Mouse (Mus musculus) heart, postnatal 0 days (tissue): ENCODE measurements around the gene Cmya5. TPM values are rescaled to one million over a fixed set of nuclear protein-coding genes. Genes with fewer than 3 reads are reported as not detected.
A peak's percentile ranks its signal among the peaks of the same experiment; 100 is the strongest.

Experiments
- ATAC-seq: fragments of 200-750 bp; cut with Nextera tagmentation; 2 replicates; pipeline ENCODE4 v1.8.0; 2017; ENCODE audit warnings: low read depth, moderate number of reproducible peaks, moderate library complexity; ENCODE audit not compliant: insufficient read depth
- DNase-seq: peaks from one replicate; pipeline ENCODE4 v3.0.0-alpha.2; 2016; ENCODE audit warnings: low spot score
- H3K27ac ChIP-seq: fragments of 300-500 bp; sonication (generic); 2 replicates; pipeline ENCODE4 v1.5.1; 2014; ENCODE audit warnings: low read depth, mild to moderate bottlenecking
- H3K27me3 ChIP-seq: fragments of 300-500 bp; sonication (generic); 2 replicates; pipeline ENCODE4 v1.6.1; 2014; ENCODE audit warnings: low read length, mixed read lengths; ENCODE audit not compliant: control insufficient read depth, insufficient read depth
- H3K36me3 ChIP-seq: fragments of 300-500 bp; sonication (generic); replicated peaks from 2 replicates; pipeline ENCODE4 v1.6.1; 2014; ENCODE audit warnings: low read length, mixed read lengths; ENCODE audit not compliant: control insufficient read depth, insufficient read depth
- H3K4me1 ChIP-seq: fragments of 300-500 bp; sonication (generic); 2 replicates; pipeline ENCODE4 v1.6.1; 2014; ENCODE audit warnings: antibody characterized with exemption; ENCODE audit not compliant: control insufficient read depth, insufficient read depth
- H3K4me2 ChIP-seq: fragments of 300-500 bp; sonication (generic); 2 replicates; pipeline ENCODE4 v1.6.1; 2014; ENCODE audit warnings: low read depth, mild to moderate bottlenecking, low read length, moderate library complexity
- H3K4me3 ChIP-seq: fragments of 300-500 bp; sonication (generic); 2 replicates; pipeline ENCODE4 v1.5.1; 2014; ENCODE audit warnings: low read depth, low read length
- H3K9ac ChIP-seq: fragments of 300-500 bp; sonication (generic); replicated peaks from 2 replicates; pipeline ENCODE4 v1.6.1; 2014; ENCODE audit warnings: low read depth, low read length, mixed read lengths
- H3K9me3 ChIP-seq: fragments of 300-500 bp; sonication (generic); replicated peaks from 2 replicates; pipeline ENCODE4 v1.6.1; 2016; ENCODE audit warnings: low read length; ENCODE audit not compliant: control insufficient read depth
- CTCF ChIP-seq: IDR thresholded peaks from 2 replicates; pipeline ENCODE4 v1.5.1; 2016; ENCODE audit warnings: antibody characterized with exemption, control low read depth, low read depth
- EP300 ChIP-seq: IDR thresholded peaks from 2 replicates; pipeline ENCODE4 v1.6.1; 2016; ENCODE audit warnings: antibody characterized with exemption, low read depth
- WGBS: fragments of 180-500 bp; shearing (Covaris S2); extraction: QIAGEN DNeasy Blood & Tissue Kit; methylation state at CpG from one replicate; pipeline ENCODE4 v1.1.7; 2014; 5-methylcytosine and 5-hydroxymethylcytosine counted together
- polyA plus RNA-seq: library from polyadenylated mRNA; unstranded; fragments of >200 nt; fragmentation: Nextera tagmentation; extraction: Ambion mirVana; gene quantifications from 2 replicates; pipeline ENCODE4 v1.2.1, GENCODE M21; 2015
- total RNA-seq: library from RNA; depleted of rRNA; stranded (reverse); fragments of >200 nt; gene quantifications from 2 replicates; pipeline ENCODE4 v1.2.3, GENCODE M21; 2014; ENCODE audit warnings: low replicate concordance

The Cmya5 gene
- total and polyA plus RNA-seq, 2 experiments from 2014 or later, result 8.3 to 30.7 TPM

DNA sequence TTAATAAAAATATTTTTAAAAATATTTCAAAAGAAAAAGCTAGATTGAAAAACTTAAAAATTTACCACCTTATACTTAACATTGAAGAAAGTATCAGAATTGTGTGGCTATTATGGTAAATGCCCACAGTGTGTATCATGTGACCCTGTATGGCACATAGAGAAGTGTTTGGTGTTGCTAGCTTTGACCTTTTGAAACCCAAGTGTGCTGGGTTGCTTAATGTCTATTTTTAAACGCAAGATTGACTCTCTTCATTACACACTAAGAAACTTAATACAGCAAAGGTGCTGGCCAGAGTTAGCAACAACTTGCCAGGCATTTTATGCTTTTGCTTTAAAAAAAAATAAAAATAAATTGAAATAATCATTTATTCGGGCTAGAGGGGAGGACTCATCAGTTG, 9.0 kb downstream of the Cmya5 start:
- WGBS, result 65% methylated on average over 2 of the region's 2 CpGs
- Histone ChIP-seq H3K27me3 (no peaks in the 10 kb centered on the region), H3K9me3 (no peaks in the 10 kb centered on the region), H3K4me2 (no peak overlapping the region), H3K4me1 (peaks cover 29% of the 10 kb centered on the region), H3K36me3 (no peaks in the 10 kb centered on the region), H3K4me3 (no peak overlapping the region), H3K27ac (0 out of 2 replicates have a peak overlapping the region, but pooled peaks have one; percentile 46), H3K9ac (no peak overlapping the region)
- TF ChIP-seq EP300 (no peak), CTCF (no peak)
- ATAC-seq (no peak), DNase-seq (peak; percentile 31)

DNA sequence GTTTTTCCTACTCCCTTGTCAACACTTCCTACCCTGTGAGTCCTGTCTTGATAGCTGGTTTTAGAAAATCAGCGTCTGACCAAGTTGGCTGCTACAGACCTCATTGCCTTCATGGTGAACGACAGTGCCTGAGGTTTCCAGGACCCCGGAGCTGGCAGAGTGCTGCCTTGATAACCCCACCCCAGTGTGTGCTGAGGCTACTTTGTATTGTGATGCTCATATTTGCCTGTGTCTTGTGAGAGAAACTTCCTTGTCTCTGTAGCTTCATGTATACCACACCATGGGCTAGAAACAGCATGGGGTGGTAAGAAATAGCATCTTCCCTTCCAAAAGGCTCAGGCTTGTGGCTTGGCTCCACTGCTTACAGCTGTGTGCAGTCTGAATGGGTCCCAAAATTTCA, 13.8 kb downstream of the Cmya5 start:
- 26% methylated on average over 3 of the region's 3 CpGs for WGBS
- Histone ChIP-seq H3K27me3 (no peaks in the 10 kb centered on the region), H3K27ac (no peak overlapping the region), H3K9me3 (no peaks in the 10 kb centered on the region), H3K9ac (no peak overlapping the region), H3K4me1 (peaks cover 5% of the 10 kb centered on the region; the same call in 1 of the 2 replicates), H3K4me3 (no peak overlapping the region), H3K36me3 (no peaks in the 10 kb centered on the region), H3K4me2 (no peak overlapping the region)
- TF ChIP-seq EP300 (no peak), CTCF (no peak)
- DNase-seq (no peak), ATAC-seq (no peak)

DNA sequence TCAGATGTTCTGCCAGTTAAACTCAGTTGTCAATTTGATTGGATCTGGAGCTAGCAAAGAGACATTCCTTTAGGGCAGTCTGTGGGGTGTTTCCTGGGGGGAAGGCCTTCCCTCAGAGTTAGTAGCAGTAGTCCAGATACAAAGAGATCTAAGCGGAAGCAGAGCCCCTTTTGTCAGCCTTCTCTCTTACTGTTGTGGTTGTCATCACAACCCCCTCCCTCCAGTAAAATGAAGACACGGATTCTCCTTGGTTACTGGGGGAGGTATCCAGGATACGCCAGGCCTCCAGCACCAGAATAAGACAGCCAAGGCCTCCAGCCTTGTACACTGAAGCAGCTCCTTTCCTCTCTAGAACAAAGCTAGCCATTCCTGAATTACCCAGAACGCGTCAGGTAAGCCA, 15.6 kb downstream of the Cmya5 start:
- TF ChIP-seq CTCF (no peak), EP300 (no peak)
- Histone ChIP-seq H3K9ac (no peak overlapping the region), H3K4me1 (peaks cover 5% of the 10 kb centered on the region; the same call in 1 of the 2 replicates), H3K27ac (no peak overlapping the region), H3K4me2 (no peak overlapping the region), H3K27me3 (no peaks in the 10 kb centered on the region), H3K4me3 (no peak overlapping the region), H3K9me3 (no peaks in the 10 kb centered on the region), H3K36me3 (no peaks in the 10 kb centered on the region)
- no peak for ATAC-seq
- DNase-seq, result no peak
- 76% methylated on average over 5 of the region's 5 CpGs for WGBS

DNA sequence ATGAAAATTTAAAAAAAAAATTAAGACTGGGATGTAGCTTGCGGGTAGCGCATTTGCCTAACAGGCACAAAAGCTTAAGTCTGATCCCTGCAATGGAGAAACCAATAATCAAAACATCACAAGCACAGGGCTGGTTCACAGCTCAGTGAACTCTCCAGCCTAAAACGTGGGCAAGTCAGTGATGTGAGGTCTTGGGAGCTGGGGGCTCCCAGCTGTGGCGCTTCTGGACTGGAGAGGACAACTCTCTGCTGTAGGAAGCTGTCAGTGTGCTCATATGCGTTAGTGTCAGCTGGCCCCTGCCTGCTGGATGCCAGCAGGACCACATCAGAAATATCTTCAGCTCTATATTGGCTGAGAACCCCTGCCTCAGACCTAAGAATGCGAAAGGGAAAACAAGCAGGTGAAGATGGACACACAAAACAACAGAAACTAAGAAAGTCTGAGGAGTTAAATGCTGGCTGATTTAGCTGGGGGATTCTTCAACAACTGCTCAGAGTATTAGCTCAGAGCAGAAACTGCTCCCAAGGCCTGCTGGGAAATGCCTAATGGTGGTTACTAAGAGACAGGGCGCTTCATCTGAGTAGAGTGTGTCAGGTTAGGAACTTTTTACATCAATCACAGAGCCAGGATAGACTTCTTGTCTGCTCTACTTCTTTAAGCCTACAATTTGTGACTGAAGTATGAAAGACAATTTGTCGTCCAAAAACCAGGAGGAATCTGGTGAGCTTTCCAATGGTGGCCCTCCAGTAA, 16.2 kb downstream of the Cmya5 start:
- H3K4me1 ChIP-seq, result peaks cover 5% of the 10 kb centered on the region; the same call in 1 of the 2 replicates
- no peak for DNase-seq
- no peak for ATAC-seq
- WGBS, result 68% methylated on average over 8 of the region's 8 CpGs
- no peaks in the 10 kb centered on the region for H3K36me3 ChIP-seq
- no peak overlapping the region; the same call in 1 of the 2 replicates for H3K9ac ChIP-seq
- no peaks in the 10 kb centered on the region for H3K9me3 ChIP-seq
- H3K27me3 ChIP-seq, result no peaks in the 10 kb centered on the region
- no peak for TF ChIP-seq EP300
- TF ChIP-seq CTCF, result no peak
- H3K27ac ChIP-seq, result no peak overlapping the region
- no peak overlapping the region for H3K4me2 ChIP-seq
- no peak overlapping the region for H3K4me3 ChIP-seq

DNA sequence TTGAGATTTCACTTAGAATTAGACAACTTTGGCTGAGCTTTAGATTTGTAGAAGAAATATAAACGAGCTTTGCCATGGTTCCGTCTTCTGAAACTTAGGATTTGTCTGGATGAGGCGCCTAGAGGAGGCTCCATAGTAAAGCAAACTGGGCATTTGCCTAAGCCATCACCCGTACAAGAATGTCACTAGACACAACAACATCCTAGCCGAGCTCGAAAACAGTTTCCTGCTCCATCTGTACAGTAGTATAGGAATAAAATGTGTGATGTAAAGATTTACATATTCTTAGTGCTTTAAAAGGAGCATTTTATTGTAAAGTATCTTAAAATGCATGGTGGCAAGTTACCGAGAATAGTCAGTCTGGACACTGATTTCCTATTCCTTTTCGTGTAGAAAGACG, 22.2 kb downstream of the Cmya5 start:
- no peaks in the 10 kb centered on the region for H3K36me3 ChIP-seq
- H3K4me1 ChIP-seq, result no peaks in the 10 kb centered on the region
- no peaks in the 10 kb centered on the region for H3K9me3 ChIP-seq
- H3K27me3 ChIP-seq, result no peaks in the 10 kb centered on the region
- H3K4me2 ChIP-seq, result no peak overlapping the region
- H3K27ac ChIP-seq, result no peak overlapping the region
- TF ChIP-seq EP300 (no peak), CTCF (no peak)
- DNase-seq (no peak), ATAC-seq (no peak)
- WGBS, result 92% methylated on average over 9 of the region's 9 CpGs
- H3K9ac ChIP-seq, result no peak overlapping the region
- no peak overlapping the region for H3K4me3 ChIP-seq
